Mouse (Mus musculus) olfactory bulb, adult 2 months (tissue): Measurements from ENCODE around the gene Nav2.
A peak's percentile ranks its signal among the peaks of the same experiment; 100 is the strongest.

Source experiments
- CTCF ChIP-seq: fragments of 200-500 bp; IDR thresholded peaks from 2 replicates; pipeline ENCODE4 v1.5.1; 2012; ENCODE audit warnings: low read depth, mild to moderate bottlenecking, low read length, moderate library complexity; ENCODE audit not compliant: insufficient read depth
- POLR2A ChIP-seq: fragments of 200-500 bp; IDR thresholded peaks from 2 replicates; pipeline ENCODE4 v1.6.1; 2012; ENCODE audit warnings: mild to moderate bottlenecking, low read depth, low read length, moderate library complexity; ENCODE audit not compliant: insufficient read depth

DNA sequence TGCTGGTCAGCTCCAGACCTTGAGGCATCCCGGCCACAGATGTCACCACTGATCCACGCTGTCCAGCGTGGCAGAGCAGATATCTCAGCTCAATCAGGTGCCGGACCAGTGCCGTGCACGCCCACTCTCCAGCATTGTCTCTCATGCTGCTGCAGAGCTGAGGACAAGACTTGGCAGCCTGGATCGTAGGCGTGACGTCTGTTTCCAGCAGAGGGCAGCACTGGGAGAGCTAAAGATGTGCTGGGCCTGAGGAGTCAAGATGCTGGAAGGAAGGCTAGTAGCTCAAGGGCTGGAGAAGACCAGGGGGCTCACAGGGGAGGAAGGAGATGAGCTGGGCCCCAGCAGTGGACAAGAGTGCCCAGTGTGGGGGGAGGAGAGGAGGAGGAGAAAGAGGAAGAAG lies 341.5 kb downstream of the Nav2 start:
- TF ChIP-seq POLR2A, result no peak
- TF ChIP-seq CTCF, result peak; percentile 91
